Mouse (Mus musculus) kidney, adult 2 months (tissue): ENCODE measurements around the gene Ccl27b.
"Not testable (repeated sequence)": the region's sequence is repeated elsewhere in the genome, so short reads cannot be mapped to it uniquely, and the experiment has no call there.

Source experiments
- CTCF ChIP-seq: fragments of 200-500 bp; conservative IDR thresholded peaks from 2 replicates; pipeline ENCODE4 v1.5.1; 2011; ENCODE audit warnings: low read depth, mild to moderate bottlenecking, control low read depth, low read length, moderate library complexity, mixed read lengths; ENCODE audit not compliant: insufficient read depth, insufficient read length
- POLR2A ChIP-seq: fragments of 200-500 bp; IDR thresholded peaks from one replicate; pipeline ENCODE4 v1.6.1; 2011; ENCODE audit warnings: low read depth, low read length, control low read depth

GRCm38 (mm10) chr4:42680374-42681356 is 25.6 kb downstream of the Ccl27b start:
- TF ChIP-seq CTCF, POLR2A: not testable (repeated sequence)
